Mouse (Mus musculus) ES-CJ7 (cell line): ENCODE data around the gene Gm13288.
"Not testable (repeated sequence)": the region's sequence is repeated elsewhere in the genome, so short reads cannot be mapped to it uniquely, and the experiment has no call there.

Experiments
- DNase-seq: peaks from one replicate; pipeline ENCODE4 v3.0.0; 2011; ENCODE audit warnings: low read depth, low spot score

The Gm13288 gene

DNA sequence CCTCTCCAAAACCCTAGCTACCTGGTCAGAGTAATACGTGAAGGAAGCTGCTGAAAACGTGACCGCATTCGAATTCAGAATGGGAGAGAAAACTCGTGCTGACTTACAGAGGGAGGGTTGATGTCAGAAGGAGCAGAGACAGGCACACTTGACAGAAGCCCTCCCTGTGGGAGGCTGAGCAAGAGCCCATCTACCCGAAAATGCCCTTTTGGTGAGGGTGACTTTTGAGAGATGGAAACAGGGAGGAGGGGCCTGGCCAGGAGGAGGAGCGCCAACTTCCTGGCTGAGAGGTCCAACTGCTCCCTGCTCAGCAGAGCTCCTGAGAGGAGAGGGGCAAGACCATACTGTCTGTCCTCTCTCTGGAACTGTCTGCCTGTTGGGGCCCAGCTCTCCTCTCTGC is 6.0 kb upstream of the Gm13288 start, which contains the start of gene Gm13285:
TSS of gene Gm13285 (plus strand) at position 301 of the 400 bp plus-strand sequence.
- DNase-seq: not testable (repeated sequence)

DNA sequence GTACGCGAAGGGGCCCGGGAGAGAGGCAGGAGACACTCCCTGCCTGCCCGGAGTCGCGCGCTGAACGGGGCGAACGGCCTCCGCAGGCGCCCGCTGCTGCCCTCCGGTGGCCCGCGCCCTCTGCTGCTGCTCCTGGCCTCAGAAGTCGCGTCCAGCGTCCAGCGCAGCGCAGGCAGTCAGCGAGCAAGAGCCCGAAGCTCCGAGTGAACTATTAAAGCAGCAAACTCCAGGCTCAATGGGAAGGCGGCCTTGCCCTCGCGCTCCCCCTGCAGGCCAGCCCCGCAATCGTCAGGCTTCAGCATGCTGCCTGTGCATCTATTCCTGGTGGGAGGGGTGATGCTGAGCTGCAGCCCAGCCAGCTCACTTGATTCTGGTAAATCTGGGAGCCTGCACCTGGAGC is 2.4 kb upstream of the Gm13288 start, which contains the start of gene Gm13287:
TSS of gene Gm13287 (plus strand) at position 301 of the 400 bp plus-strand sequence.
- DNase-seq: not testable (repeated sequence)

DNA sequence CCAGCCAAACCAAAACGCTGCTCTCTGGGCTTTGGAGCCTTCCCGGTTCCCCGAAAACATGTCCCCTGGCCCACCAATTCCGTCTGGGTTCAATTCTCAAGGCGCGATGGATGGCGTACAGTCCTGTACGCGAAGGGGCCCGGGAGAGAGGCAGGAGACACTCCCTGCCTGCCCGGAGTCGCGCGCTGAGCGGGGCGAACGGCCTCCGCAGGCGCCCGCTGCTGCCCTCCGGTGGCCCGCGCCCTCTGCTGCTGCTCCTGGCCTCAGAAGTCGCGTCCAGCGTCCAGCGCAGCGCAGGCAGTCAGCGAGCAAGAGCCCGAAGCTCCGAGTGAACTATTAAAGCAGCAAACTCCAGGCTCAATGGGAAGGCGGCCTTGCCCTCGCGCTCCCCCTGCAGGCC is 430 bp downstream of the Gm13288 start:
- not testable (repeated sequence) for DNase-seq

DNA sequence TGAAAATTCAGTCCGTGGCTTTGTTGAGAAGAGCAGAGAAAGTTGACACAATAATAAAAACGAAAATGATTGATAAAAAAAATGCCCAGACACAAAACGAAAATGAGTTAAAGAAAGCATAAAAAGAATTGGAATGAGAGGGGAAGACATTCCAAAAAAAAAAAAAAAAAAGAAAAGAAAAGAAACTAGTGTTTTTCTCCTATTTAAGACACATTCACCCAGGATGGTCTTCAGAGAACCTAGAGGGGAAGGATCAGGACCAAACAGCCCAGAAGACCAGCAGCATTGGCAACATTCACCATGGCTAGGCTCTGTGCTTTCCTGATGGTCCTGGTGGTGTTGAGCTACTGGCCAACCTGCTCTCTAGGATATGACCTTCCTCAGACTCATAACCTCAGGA is 10.6 kb downstream of the Gm13288 start, which contains the start of gene Ifna7:
TSS of gene Ifna7 (plus strand) at position 301 of the 400 bp plus-strand sequence.
- no peak for DNase-seq

DNA sequence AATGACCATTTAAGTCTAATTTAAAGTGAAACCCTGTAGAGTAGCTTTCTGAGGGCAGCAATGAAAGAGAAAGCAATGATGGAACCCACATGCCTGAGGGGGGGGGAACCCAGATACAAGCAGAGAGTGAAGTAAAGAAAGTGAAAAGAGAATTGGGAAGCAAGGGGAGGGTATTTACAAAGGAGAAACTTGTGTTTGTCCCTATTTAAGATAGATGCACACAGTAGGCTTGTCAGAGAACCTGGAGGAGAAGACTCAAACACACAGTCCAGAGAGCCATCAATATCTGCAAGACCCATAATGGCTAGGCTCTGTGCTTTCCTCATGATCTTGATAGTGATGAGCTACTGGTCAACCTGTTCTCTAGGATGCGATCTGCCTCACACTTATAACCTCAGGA is 14.3 kb downstream of the Gm13288 start, which contains the start of gene Ifna11:
TSS of gene Ifna11 (plus strand) at position 301 of the 400 bp plus-strand sequence.
- DNase-seq: no peak

DNA sequence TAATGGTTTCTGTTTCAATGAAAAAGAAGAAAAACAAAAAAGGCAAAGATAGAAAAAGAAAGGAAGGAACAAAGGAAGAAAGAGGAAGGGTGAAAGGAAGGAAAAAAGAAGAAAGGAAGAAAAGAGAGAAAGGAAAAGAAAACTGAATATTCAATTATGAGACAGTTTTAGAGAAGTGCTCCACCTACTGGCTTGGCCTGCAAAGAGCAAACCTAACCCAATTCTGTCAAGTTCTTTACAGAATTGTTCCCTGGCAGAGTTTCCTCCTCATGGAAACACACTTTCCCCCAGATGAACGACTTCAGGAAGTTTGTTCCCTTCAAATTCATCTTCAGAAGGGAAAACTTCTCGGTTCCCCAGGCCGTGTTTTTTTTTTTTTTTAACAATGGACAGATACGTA is 17.7 kb downstream of the Gm13288 start:
- no peak for DNase-seq

DNA sequence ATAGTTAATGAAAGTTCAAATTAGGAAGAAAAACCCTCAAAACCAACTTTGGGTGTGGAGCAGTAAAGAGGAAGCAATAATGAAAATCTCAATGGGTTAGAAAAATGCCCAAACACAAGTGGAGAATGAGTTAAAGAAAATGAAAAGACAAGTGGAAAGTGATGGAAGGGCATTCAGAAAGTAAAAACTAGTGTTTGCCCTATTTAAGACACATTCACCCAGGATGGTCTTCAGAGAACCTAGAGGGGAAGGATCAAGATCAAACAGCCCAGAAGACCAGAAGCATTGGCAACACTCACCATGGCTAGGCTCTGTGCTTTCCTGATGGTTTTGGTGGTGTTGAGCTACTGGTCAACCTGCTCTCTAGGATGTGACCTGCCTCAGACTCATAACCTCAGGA is 21.8 kb downstream of the Gm13288 start, which contains the start of gene Ifna6:
TSS of gene Ifna6 (plus strand) at position 301 of the 400 bp plus-strand sequence.
- DNase-seq: not testable (repeated sequence)

DNA sequence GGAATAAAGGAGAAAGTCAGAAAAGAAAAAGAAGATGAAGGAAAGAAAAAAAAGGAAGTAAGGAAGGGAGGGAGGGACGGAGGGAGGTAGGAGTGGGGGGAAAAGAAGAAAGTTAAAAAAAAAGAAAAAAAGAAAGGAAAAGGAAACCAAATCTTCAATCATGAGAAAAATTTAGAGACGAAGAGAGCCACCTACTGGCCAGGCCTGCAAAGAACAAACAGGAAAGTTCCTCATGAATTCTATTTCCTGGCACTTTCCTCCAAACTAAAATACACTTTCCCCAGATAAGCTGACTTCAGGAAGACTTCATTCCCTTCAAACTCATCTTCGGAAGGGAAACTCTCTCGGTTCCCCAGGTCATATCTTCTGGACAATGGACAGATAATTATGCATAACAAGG is 25.2 kb downstream of the Gm13288 start:
- DNase-seq: peak; percentile 9

DNA sequence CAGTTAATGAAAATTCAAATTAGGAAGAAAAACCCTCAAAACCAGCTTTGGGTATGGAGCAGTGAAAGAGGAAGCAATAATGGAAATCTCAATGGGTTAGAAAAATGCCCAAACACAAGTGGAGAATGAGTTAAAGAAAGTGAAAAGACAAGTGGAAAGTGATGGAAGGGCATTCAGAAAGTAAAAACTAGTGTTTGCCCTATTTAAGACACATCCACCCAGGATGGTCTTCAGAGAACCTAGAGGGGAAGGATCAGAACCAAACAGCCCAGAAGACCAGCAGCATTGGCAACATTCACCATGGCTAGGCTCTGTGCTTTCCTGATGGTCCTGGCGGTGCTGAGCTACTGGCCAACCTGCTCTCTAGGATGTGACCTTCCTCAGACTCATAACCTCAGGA is 29.9 kb downstream of the Gm13288 start, which contains the start of gene Ifna5:
TSS of gene Ifna5 (plus strand) at position 301 of the 400 bp plus-strand sequence.
- not testable (repeated sequence) for DNase-seq

DNA sequence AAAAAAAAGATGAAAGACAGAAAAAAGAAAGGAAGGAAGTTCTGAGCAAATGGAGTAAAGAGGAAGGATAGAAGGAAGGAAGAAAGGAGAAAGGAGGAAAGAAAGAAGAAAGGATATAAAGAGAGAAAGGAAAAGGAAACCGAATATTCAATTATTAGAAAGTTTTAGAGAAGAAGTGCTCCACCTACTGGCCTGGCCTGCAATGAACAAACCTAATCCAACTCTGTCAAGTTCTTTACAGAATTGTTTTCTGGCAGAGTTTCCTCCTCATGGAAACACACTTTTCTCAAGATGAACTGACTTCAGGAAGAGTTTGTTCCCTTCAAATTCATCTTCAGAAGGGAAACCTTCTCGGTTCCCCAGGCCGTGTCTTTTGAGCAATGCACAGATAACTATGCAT is 33.5 kb downstream of the Gm13288 start:
- DNase-seq: no peak

DNA sequence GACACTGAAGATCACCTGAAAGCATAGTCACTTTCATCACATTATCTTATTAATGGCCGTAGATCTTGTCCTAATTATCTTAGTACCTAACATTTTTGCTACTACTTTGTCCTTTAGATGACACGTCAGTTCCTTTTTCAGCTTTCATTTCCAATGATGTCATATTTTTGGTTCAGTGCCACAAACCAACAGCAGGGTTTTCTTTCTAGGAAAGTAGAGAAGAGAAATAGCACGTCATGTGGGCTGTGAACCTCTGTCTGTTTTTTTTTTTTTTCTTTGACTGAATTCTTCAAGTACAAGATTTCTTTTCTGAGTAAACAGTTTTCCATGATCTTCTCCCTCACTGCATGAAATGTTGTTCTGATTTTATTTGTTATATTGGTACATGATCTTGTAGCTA is 34.7 kb downstream of the Gm13288 start:
- no peak for DNase-seq

DNA sequence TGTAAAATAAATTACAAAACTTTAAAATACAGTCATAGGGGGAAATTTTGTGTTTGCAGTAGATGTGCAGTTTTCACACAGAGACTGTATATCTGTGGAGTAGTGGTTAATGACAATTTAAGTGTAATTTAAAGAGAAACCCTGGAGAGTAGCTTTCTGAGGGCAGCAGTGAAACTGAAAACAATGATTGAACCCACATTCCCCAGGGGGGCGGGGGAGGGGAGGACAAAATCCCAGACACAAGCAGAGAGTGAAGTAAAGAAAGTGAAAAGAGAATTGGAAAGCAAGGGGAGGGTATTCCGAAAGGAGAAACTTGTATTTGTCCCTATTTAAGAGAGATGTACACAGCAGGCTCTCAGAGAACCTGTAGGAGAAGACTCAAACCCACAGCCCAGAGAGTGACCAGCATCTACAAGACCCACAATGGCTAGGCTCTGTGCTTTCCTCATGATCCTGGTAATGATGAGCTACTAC is 36.1 kb downstream of the Gm13288 start, which contains the start of gene Ifna4:
TSS of gene Ifna4 (plus strand) at position 424 of the 474 bp plus-strand sequence.
- DNase-seq: no peak

DNA sequence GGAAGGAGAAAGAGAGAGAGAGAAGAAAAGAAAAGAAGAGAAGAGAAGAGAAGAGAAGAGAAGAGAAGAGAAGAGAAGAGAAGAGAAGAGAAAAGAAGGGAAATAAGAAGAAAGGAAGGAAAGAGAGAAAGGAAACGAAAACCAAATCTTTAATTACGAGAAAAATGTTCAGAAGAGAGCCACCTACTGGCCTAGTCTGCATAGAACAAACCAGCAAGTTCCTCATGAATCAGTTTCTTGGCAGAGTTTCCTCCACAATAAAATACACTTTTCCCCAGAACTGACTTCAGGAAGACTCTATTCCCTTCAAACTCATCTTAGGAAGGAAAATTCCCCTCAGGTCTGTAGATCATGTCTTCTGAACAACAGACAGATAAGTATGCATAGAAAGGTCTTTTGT is 40.0 kb downstream of the Gm13288 start:
- no peak for DNase-seq

DNA sequence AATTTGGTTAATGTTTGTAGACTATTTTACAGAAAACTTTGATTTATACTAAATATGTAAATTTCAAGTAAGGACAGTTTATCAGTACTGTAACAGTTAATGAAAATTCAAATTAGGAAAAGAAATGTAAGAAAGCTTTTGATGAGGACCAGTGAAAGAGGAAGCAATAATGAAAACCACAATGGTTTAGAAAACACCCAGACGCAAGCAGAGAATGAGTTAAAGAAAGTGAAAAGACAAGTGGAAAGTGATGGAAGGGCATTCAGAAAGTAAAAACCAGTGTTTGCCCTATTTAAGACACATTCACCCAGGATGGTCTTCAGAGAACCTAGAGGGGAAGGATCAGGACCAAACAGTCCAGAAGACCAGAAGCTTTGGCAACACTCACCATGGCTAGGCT is 44.4 kb downstream of the Gm13288 start, which contains the start of gene Ifna1:
TSS of gene Ifna1 (plus strand) at position 390 of the 400 bp plus-strand sequence.
- no peak for DNase-seq

DNA sequence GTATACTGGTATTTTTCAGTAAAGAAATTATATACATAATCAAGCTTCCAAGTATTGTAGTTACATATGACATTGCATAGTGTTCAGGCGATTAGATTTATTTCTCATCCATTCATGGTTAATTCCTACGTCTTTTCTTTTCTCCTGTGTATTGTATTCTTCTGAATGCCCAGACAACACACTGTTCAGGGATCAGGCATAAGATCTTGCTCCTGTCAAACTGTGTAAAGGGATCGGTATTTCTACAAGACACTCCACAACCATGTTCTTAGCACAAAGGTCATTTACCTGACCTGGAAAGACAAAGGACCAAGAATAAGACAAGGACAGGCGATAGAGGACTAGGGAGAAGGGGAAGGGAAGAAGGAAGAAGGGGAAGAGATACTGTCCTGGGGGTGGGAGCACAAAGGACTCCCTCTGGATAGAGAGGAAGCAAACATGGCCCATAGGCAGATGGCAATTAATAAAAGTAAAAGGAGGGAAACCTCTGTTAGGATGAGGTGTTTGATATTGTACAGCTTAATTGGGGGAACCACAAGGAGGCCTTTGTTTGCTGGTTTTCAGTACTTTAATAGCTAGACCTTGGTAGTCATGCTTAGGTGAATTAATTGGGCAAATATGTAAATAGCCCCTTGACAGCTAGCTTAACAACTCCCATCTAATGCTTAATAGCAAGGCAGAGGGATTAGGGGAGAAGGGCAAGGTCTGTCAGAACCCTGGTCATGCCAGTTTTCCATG is 45.9 kb downstream of the Gm13288 start:
- DNase-seq: no peak
